Mouse (Mus musculus) MEL (cell line): ENCODE data around the gene Sidt2. TPM values are rescaled to one million over a fixed set of nuclear protein-coding genes. Genes with fewer than 3 reads are reported as not detected.

Experiments used
- DNase-seq: peaks from one replicate; pipeline ENCODE4 v3.0.0; 2011; ENCODE audit warnings: low read depth, low spot score
- H3K27ac ChIP-seq: 2 replicates; pipeline ENCODE4 v1.5.1; 2012; ENCODE audit warnings: low read depth, mild to moderate bottlenecking, control low read depth, low read length, moderate library complexity; ENCODE audit not compliant: control insufficient read depth
- H3K27me3 ChIP-seq, 2 experiments: fragments of 150-350 bp in 1 of 2; sonication (generic) in 1 of 2; 2 replicates each; pipeline ENCODE4 v1.6.1; 2012; ENCODE audit warnings: low read length in 2 of 2, mild to moderate bottlenecking in 2 of 2, improper control_type of control experiment in 1 of 2, moderate library complexity in 1 of 2; ENCODE audit not compliant: insufficient read depth in 2 of 2, control insufficient read depth in 1 of 2
- H3K36me3 ChIP-seq, 2 experiments: 2 replicates each; pipeline ENCODE4 v1.6.1; 2012 to 2014; ENCODE audit warnings: low read length in 2 of 2, improper control_type of control experiment in 1 of 2, inconsistent platforms in 1 of 2, mild to moderate bottlenecking in 1 of 2; ENCODE audit not compliant: insufficient read depth in 2 of 2, control insufficient read depth in 1 of 2
- H3K4me1 ChIP-seq, 2 experiments: fragments of 150-350 bp in 1 of 2; sonication (generic) in 1 of 2; 2 replicates each; pipeline ENCODE4 v1.6.1; 2012; ENCODE audit warnings: low read length in 2 of 2, improper control_type of control experiment in 1 of 2, mild to moderate bottlenecking in 1 of 2; ENCODE audit not compliant: insufficient read depth in 2 of 2, control insufficient read depth in 1 of 2
- H3K4me3 ChIP-seq, 2 experiments: fragments of 150-350 bp in 1 of 2; sonication (generic) in 1 of 2; 2 replicates each; pipeline ENCODE4 v1.5.1; 2012; ENCODE audit warnings: low read depth in 2 of 2, low read length in 2 of 2, mild to moderate bottlenecking in 2 of 2, moderate library complexity in 2 of 2, control low read depth in 1 of 2, improper control_type of control experiment in 1 of 2; ENCODE audit not compliant: control insufficient read depth in 1 of 2, insufficient read depth in 1 of 2
- H3K79me2 ChIP-seq: 2 replicates; pipeline ENCODE4 v1.6.1; 2012; ENCODE audit warnings: mild to moderate bottlenecking, low read length, moderate library complexity; ENCODE audit not compliant: control insufficient read depth, poor library complexity, insufficient read depth
- H3K9ac ChIP-seq: 2 replicates; pipeline ENCODE4 v1.6.1; 2012; ENCODE audit warnings: low read depth, mild to moderate bottlenecking, control low read depth, low read length, moderate library complexity; ENCODE audit not compliant: control insufficient read depth, poor library complexity, severe bottlenecking
- H3K9me3 ChIP-seq: fragments of 150-350 bp; sonication (generic); replicated peaks from 2 replicates; pipeline ENCODE4 v1.6.1; 2012; ENCODE audit warnings: mild to moderate bottlenecking, low read length, improper control_type of control experiment, moderate library complexity; ENCODE audit not compliant: insufficient read depth
- CHD1 ChIP-seq: IDR thresholded peaks from 2 replicates; pipeline ENCODE4 v1.6.1; 2012; ENCODE audit warnings: low read depth, mild to moderate bottlenecking, inconsistent platforms, low read length, improper control_type of control experiment
- CHD2 ChIP-seq: IDR thresholded peaks from 2 replicates; pipeline ENCODE4 v1.6.1; 2011; ENCODE audit warnings: low read length, improper control_type of control experiment
- E2F4 ChIP-seq: IDR thresholded peaks from 2 replicates; pipeline ENCODE4 v1.6.1; 2011; ENCODE audit warnings: low read depth, low read length, improper control_type of control experiment, borderline replicate concordance
- ELF1 ChIP-seq: IDR thresholded peaks from 2 replicates; pipeline ENCODE4 v1.6.1; 2014; ENCODE audit warnings: low read depth, mild to moderate bottlenecking, inconsistent platforms, low read length, improper control_type of control experiment, moderate library complexity
- EP300 ChIP-seq, 2 experiments: IDR thresholded peaks; 2 replicates each; pipeline ENCODE4 v1.6.1; 2011; ENCODE audit warnings: improper control_type of control experiment in 2 of 2, low read length in 2 of 2, low read depth in 1 of 2, mild to moderate bottlenecking in 1 of 2
- GABPA ChIP-seq: IDR thresholded peaks from 2 replicates; pipeline ENCODE4 v1.6.1; 2012; ENCODE audit warnings: low read depth, mild to moderate bottlenecking, inconsistent platforms, low read length, improper control_type of control experiment, moderate library complexity
- GATA1 ChIP-seq: IDR thresholded peaks from 2 replicates; pipeline ENCODE4 v1.6.1; 2011; ENCODE audit warnings: low read depth, low read length, improper control_type of control experiment
- KAT2A ChIP-seq: conservative IDR thresholded peaks from 2 replicates; pipeline ENCODE4 v1.6.1; 2012; ENCODE audit warnings: low read depth, low read length, improper control_type of control experiment, inconsistent platforms
- MAFK ChIP-seq: IDR thresholded peaks from 2 replicates; pipeline ENCODE4 v1.6.1; 2011; ENCODE audit warnings: low read depth, mild to moderate bottlenecking, low read length, improper control_type of control experiment, borderline replicate concordance
- MAX ChIP-seq: IDR thresholded peaks from 2 replicates; pipeline ENCODE4 v1.6.1; 2011; ENCODE audit warnings: low read length, improper control_type of control experiment
- MEF2A ChIP-seq: IDR thresholded peaks from 2 replicates; pipeline ENCODE4 v1.6.1; 2014; ENCODE audit warnings: low read depth, mild to moderate bottlenecking, inconsistent platforms, low read length, improper control_type of control experiment; ENCODE audit not compliant: poor library complexity, insufficient replicate concordance, severe bottlenecking; ENCODE audit errors: extremely low read depth
- MXI1 ChIP-seq: IDR thresholded peaks from 2 replicates; pipeline ENCODE4 v1.6.1; 2011; ENCODE audit warnings: mild to moderate bottlenecking, low read depth, low read length, improper control_type of control experiment
- NRF1 ChIP-seq: IDR thresholded peaks from 2 replicates; pipeline ENCODE4 v1.6.1; 2014; ENCODE audit warnings: low read depth, mild to moderate bottlenecking, inconsistent platforms, low read length, improper control_type of control experiment, moderate library complexity; ENCODE audit not compliant: poor library complexity, insufficient read depth, severe bottlenecking
- POLR2A ChIP-seq, 2 experiments: IDR thresholded peaks; 2 replicates each; pipeline ENCODE4 v1.6.1; 2011 to 2012; ENCODE audit warnings: low read length in 2 of 2, mild to moderate bottlenecking in 2 of 2, control low read depth in 1 of 2, improper control_type of control experiment in 1 of 2, low read depth in 1 of 2, moderate library complexity in 1 of 2; ENCODE audit not compliant: control insufficient read depth in 1 of 2, insufficient read depth in 1 of 2, poor library complexity in 1 of 2
- RAD21 ChIP-seq: IDR thresholded peaks from 2 replicates; pipeline ENCODE4 v1.6.1; 2011; ENCODE audit warnings: mild to moderate bottlenecking, low read depth, low read length, improper control_type of control experiment
- RCOR1 ChIP-seq: IDR thresholded peaks from 2 replicates; pipeline ENCODE4 v1.6.1; 2012; ENCODE audit warnings: low read depth, mild to moderate bottlenecking, inconsistent platforms, low read length, improper control_type of control experiment
- SIN3A ChIP-seq: IDR thresholded peaks from 2 replicates; pipeline ENCODE4 v1.6.1; 2012; ENCODE audit warnings: low read length, improper control_type of control experiment, inconsistent platforms
- TAL1 ChIP-seq: IDR thresholded peaks from 2 replicates; pipeline ENCODE4 v1.6.1; 2012; ENCODE audit warnings: mild to moderate bottlenecking, inconsistent platforms, low read length, moderate library complexity, mixed read lengths
- TBP ChIP-seq: IDR thresholded peaks from 2 replicates; pipeline ENCODE4 v1.8.0; 2011; ENCODE audit warnings: low read depth, low read length, improper control_type of control experiment
- USF2 ChIP-seq, 2 experiments: IDR thresholded peaks; 2 replicates each; pipeline ENCODE4 v1.6.1; 2011 to 2012; ENCODE audit warnings: improper control_type of control experiment in 2 of 2, low read length in 2 of 2, borderline replicate concordance in 1 of 2, inconsistent platforms in 1 of 2, low read depth in 1 of 2, mild to moderate bottlenecking in 1 of 2; ENCODE audit not compliant: insufficient read depth in 1 of 2
- ZNF384 ChIP-seq: IDR thresholded peaks from 2 replicates; pipeline ENCODE4 v1.6.1; 2012; ENCODE audit warnings: low read depth, mild to moderate bottlenecking, inconsistent platforms, low read length, improper control_type of control experiment
- polyA plus RNA-seq, 2 experiments: library from polyadenylated mRNA; stranded (reverse) in 1 of 2; unstranded in 1 of 2; fragments of >175 nt in 1 of 2; fragments of >200 nt in 1 of 2; gene quantifications; 2 replicates each; pipeline versions ENCODE4 v1.2.1 to v1.2.4; 2012; ENCODE audit warnings: low replicate concordance in 2 of 2, low read depth in 1 of 2; ENCODE audit not compliant: insufficient read length in 2 of 2, insufficient read depth in 1 of 2, missing spikeins in 1 of 2
- total RNA-seq: library from RNA; depleted of rRNA; stranded (reverse); fragments of 300-350 nt; gene quantifications from 2 replicates; pipeline ENCODE4 v1.2.3, GENCODE M21; 2012

The Sidt2 gene
- total and polyA plus RNA-seq, 3 experiments, result 27.0 to 71.8 TPM; not detected in 1

DNA sequence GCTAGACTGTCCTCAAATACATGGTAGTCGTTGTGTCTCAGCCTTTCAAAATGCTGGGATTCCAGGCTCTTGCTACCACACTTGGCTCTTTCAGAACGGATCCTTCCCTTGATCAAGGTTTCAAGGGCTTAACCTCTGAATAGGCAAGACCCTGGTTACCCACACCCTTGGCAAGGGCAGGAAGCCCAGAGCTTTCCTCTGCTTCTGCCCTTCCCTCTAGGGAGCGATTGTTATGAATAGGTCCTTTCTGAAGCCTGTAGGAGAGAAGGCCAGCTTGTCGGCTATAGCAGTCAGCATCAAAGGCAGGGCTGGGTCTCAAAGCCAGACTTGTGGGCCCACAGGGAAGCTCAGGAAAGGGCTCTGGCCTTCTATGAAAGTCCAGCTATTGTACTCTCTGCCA lies 3.8 kb upstream of the Sidt2 start:
- Histone ChIP-seq H3K9me3 (no peaks in the 10 kb centered on the region), H3K36me3 (peaks cover 1 to 8% of the 10 kb centered on the region in 2 experiments; a peak in 3 of 4 replicates), H3K79me2 (peaks cover 11% of the 10 kb centered on the region), H3K4me1 (peaks cover 2 to 7% of the 10 kb centered on the region in 2 experiments; a peak in 2 of 4 replicates), H3K9ac (no peak overlapping the region), H3K27me3 (no peaks in the 10 kb centered on the region), H3K4me3 (no peak overlapping the region), H3K27ac (no peak overlapping the region)
- DNase-seq, result no peak
- no peak for TF ChIP-seq TAL1
- TF ChIP-seq TBP, result no peak
- TF ChIP-seq MXI1, result no peak
- TF ChIP-seq CHD1, result no peak

DNA sequence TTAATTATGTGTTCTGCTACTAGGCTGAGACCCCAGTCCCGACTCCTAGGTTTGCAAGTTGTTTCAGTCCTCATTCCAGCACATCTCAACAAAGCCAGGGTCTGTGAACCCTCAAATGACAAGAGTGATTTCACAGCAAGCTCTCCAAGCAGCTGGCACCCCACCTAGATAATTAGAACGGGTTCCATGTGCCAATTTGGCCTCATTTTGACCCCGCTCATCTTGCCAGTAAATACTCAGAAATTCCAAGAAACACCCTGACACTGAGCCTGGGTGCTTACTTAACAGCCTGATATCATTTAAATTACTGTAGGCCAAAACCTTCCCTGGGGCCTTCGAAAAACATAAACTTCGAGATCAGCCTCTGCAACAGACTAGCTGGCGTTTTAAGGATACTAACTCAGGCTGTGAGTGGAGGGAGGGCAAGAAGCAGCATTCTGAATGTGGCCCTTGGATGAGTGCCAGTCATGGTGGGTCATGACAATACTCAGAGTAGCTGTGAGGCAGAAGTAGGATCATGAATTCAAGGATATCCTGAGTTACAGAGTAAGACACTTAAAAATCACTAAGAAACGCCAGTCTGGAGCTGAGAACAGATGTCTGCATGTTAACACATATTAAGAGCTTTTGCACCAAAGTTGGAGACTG lies 3.1 kb upstream of the Sidt2 start:
- Histone ChIP-seq H3K27me3 (no peaks in the 10 kb centered on the region), H3K27ac (no peak overlapping the region), H3K79me2 (peaks cover 12% of the 10 kb centered on the region), H3K4me3 (no peak overlapping the region), H3K9me3 (no peaks in the 10 kb centered on the region), H3K4me1 (peaks cover 2 to 11% of the 10 kb centered on the region in 2 experiments; a peak in 2 of 4 replicates), H3K36me3 (peaks cover 4% of the 10 kb centered on the region in 2 experiments; a peak in 2 of 4 replicates), H3K9ac (no peak overlapping the region)
- no peak for TF ChIP-seq CHD2
- TF ChIP-seq MAFK, result no peak
- no peak for TF ChIP-seq NRF1
- no peak for TF ChIP-seq RCOR1
- TF ChIP-seq E2F4, result no peak
- no peak for TF ChIP-seq SIN3A
- no peak for TF ChIP-seq POLR2A (IDR thresholded peaks at IDR 0.05; ENCODE audit: control insufficient read depth in 1 of 2, insufficient read depth in 1 of 2, low read depth in 1 of 2, low read length in 2 of 2, poor library complexity in 1 of 2)
- TF ChIP-seq MAX, result no peak
- TF ChIP-seq ZNF384, result no peak
- TF ChIP-seq USF2 (IDR thresholded peaks at IDR 0.05; ENCODE audit: borderline replicate concordance in 1 of 2, insufficient read depth in 1 of 2, low read depth in 1 of 2, low read length in 2 of 2), result no peak
- TF ChIP-seq RAD21, result no peak
- no peak for TF ChIP-seq EP300 (IDR thresholded peaks at IDR 0.05; ENCODE audit: low read depth in 1 of 2, low read length in 2 of 2)
- TF ChIP-seq TAL1, result no peak
- TF ChIP-seq MEF2A, result no peak
- TF ChIP-seq GABPA, result no peak
- no peak for TF ChIP-seq CHD1
- no peak for TF ChIP-seq ELF1
- no peak for TF ChIP-seq KAT2A
- TF ChIP-seq TBP, result no peak
- no peak for TF ChIP-seq GATA1
- no peak for DNase-seq
